Mouse (Mus musculus) fibroblast of lung, adult 2 months (primary cell): ENCODE measurements around the gene Plcz1.

Experiments
- DNase-seq: peaks from one replicate; pipeline ENCODE4 v3.0.0-alpha.2; 2011; ENCODE audit warnings: low read depth

Gene Plcz1

GRCm38 (mm10) chr6:140041357-140041756 lies at the start of gene Plcz1:
Plcz1 (minus strand) TSS chr6:140041457.
- DNase-seq, result no peak

GRCm38 (mm10) chr6:140089855-140090254 lies 48.6 kb upstream of the Plcz1 start:
- DNase-seq, result no peak

- DNase-seq, result no peak
Observed at GRCm38 (mm10) chr6:140081739-140082138, 40.5 kb upstream of the Plcz1 start.

GRCm38 (mm10) chr6:140080933-140081332 lies 39.7 kb upstream of the Plcz1 start:
- DNase-seq, result no peak

- DNase-seq, result no peak
Observed at GRCm38 (mm10) chr6:140069177-140069576, 27.9 kb upstream of the Plcz1 start.

GRCm38 (mm10) chr6:140054271-140054928 lies 13.1 kb upstream of the Plcz1 start:
- DNase-seq, result no peak

GRCm38 (mm10) chr6:140051476-140051875 lies 10.2 kb upstream of the Plcz1 start:
- DNase-seq, result no peak

- no peak for DNase-seq
Observed at GRCm38 (mm10) chr6:140040952-140041351, 305 bp downstream of the Plcz1 start, which contains the start of gene Capza3. Capza3 (plus strand) TSS chr6:140041252.

GRCm38 (mm10) chr6:140024404-140024803 lies 16.9 kb downstream of the Plcz1 start:
- no peak for DNase-seq

GRCm38 (mm10) chr6:140005181-140005580 lies 36.1 kb downstream of the Plcz1 start:
- DNase-seq, result no peak

- no peak for DNase-seq
Observed at GRCm38 (mm10) chr6:139989597-139989996, 51.7 kb downstream of the Plcz1 start.

- no peak for DNase-seq
Observed at GRCm38 (mm10) chr6:139989075-139989474, 52.2 kb downstream of the Plcz1 start.

- no peak for DNase-seq
Observed at GRCm38 (mm10) chr6:139986564-139986963, 54.7 kb downstream of the Plcz1 start.

GRCm38 (mm10) chr6:139984069-139984468 lies 57.2 kb downstream of the Plcz1 start:
- DNase-seq, result no peak

GRCm38 (mm10) chr6:139981061-139981460 lies 60.2 kb downstream of the Plcz1 start:
- DNase-seq, result no peak

- DNase-seq, result no peak
Observed at GRCm38 (mm10) chr6:139978114-139978513, 63.1 kb downstream of the Plcz1 start.

- no peak for DNase-seq
Observed at GRCm38 (mm10) chr6:139974668-139975067, 66.6 kb downstream of the Plcz1 start.

- DNase-seq, result no peak
Observed at GRCm38 (mm10) chr6:139971608-139972298, 69.5 kb downstream of the Plcz1 start.

GRCm38 (mm10) chr6:139966684-139967083 lies 74.6 kb downstream of the Plcz1 start:
- no peak for DNase-seq

GRCm38 (mm10) chr6:139964895-139965294 lies 76.4 kb downstream of the Plcz1 start:
- DNase-seq, result no peak

- DNase-seq, result no peak
Observed at GRCm38 (mm10) chr6:139963775-139964174, 77.5 kb downstream of the Plcz1 start.

- DNase-seq, result no peak
Observed at GRCm38 (mm10) chr6:139957531-139958241, 83.6 kb downstream of the Plcz1 start.

- DNase-seq, result no peak
Observed at GRCm38 (mm10) chr6:139953596-139953995, 87.7 kb downstream of the Plcz1 start.
